Mouse (Mus musculus): Measurements from ENCODE around the gene Iqcm. TPM values are rescaled to one million over a fixed set of nuclear protein-coding genes. Genes with fewer than 3 reads are reported as not detected.

Iqcm gene
- total RNA-seq (2023): not detected

GRCm38 (mm10) chr8:75448394-75448793 lies at the start of gene Iqcm:
Gene Iqcm (plus strand): TSS chr8:75448694.

DNA sequence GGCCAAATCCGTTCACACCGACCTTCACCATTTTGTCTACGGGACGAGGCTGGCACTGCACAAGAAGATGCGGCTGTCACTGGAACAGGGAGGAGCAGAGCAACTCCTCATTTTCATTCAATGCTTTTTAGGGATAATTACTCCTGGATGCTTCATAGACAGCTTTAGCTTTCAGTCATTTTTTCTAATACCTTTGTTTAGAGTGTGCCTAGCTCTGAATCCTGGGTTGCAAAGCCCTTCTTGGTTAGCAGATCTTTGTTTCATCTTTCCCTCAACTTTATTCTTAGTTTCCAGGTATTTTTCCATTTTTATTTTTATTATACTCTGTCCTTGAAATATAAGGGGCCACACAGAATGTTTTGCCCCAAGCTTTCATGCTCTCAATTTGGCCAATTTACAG lies 42.0 kb upstream of the Iqcm start, which contains the start of gene Gm10358:
Gene Gm10358 (minus strand): TSS at position 101 of the 400 bp plus-strand sequence.

Other genes starting within 250 kb of the Iqcm start
- gene Rasd2, start 234.8 kb upstream of the Iqcm start, total RNA-seq (2023): not detected
- gene Gm10358, start 42.1 kb upstream of the Iqcm start, total RNA-seq (2023): not detected

All from neutrophil, adult 83 days (primary cell).